Mouse (Mus musculus): ENCODE measurements around the gene Btbd35f23. TPM values are rescaled to one million over a fixed set of nuclear protein-coding genes. Genes with fewer than 3 reads are reported as not detected.
"Not testable (repeated sequence)": the region's sequence is repeated elsewhere in the genome, so short reads cannot be mapped to it uniquely, and the experiment has no call there.

The Btbd35f23 gene
- total RNA-seq (2021), result not detected
- long read RNA-seq, experiment 1, result 0 reads
- long read RNA-seq, experiment 2, result 0 reads

- intact Hi-C loops (cut with DNase I), result not testable (repeated sequence)
Measured at GRCm38 (mm10) chrX:3076575-3076974, at the start of gene Btbd35f23. TSS of gene Btbd35f23 (plus strand) at chrX:3076875.

More at GRCm38 (mm10) chrX:3076575-3076974, at the start of gene Btbd35f23:
- DNase-seq (ENCODE audit: low spot score in 2 of 2), result not testable (repeated sequence)

Other genes starting within 250 kb of the Btbd35f23 start
- gene Btbd35f24, start 119.0 kb downstream of the Btbd35f23 start, total RNA-seq (2021), result not detected